Mouse (Mus musculus): ENCODE measurements around the gene Slc35f4. TPM values are rescaled to one million over a fixed set of nuclear protein-coding genes. Genes with fewer than 3 reads are reported as not detected.
"Not testable (repeated sequence)": the region's sequence is repeated elsewhere in the genome, so short reads cannot be mapped to it uniquely, and the experiment has no call there.

The Slc35f4 gene
- total and polyA plus RNA-seq, 3 experiments: not detected

DNA sequence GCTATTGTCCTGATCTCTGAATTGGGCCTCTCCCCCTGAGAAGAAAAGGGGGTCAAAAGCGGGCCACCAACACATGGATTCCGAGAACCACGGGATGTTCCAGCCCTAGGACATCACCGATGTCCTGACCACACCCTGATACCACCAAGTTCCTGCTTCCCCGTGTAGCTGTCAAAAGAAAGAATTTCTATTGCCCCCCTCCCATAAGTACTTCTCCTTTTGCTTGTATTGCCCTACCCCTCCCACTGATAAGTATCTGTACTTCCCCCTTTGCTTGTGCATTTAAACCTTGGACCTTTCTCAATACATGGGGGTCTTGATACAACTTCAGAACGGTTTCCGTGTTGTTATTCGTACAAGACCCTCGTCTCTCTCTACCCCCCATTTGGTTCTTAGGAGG is 247.4 kb downstream of the Slc35f4 start:
- not testable (repeated sequence) for DNase-seq

- DNase-seq: no peak
Measured at GRCm38 (mm10) chr14:49277642-49278041, 248.2 kb downstream of the Slc35f4 start.

- DNase-seq: no peak
Measured at GRCm38 (mm10) chr14:49275376-49275775, 250.5 kb downstream of the Slc35f4 start.

GRCm38 (mm10) chr14:49265286-49266002 is 260.4 kb downstream of the Slc35f4 start:
- DNase-seq: no peak

Small RNA genes lying within 50 kb of the gene (microRNA-seq; reads per million reads assigned to microRNA genes)
- 0 reads per million in 2 experiments for gene Gm22949
